Mouse (Mus musculus): ENCODE data around the gene Hs6st3.

DNA sequence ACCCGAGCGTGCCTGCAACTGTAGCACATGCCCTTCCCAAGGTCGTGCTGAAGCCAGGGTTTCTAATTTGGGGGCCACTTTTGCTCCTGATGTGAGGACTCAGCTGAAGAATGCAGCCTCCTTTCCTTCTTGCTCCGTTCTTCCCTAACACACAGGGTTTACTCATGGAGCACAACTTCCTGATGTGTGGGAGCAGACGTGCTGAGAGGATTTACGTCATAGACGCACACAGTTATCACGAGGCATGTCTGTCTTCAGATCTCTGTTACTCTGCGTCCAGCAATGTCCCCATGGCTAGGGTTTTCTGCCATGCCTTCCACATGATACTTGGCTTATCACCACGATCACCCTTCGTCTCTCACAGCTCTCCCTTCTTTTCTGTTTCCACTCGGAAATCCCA lies 709.4 kb downstream of the Hs6st3 start:
- TF ChIP-seq CTCF (conservative IDR thresholded peaks at IDR 0.05; ENCODE audit: insufficient read depth, insufficient read length, low read depth, low read length) (no peak), POLR2A (IDR thresholded peaks at IDR 0.05; ENCODE audit: low read depth, low read length) (no peak)

All from kidney, adult 2 months (tissue).